Mouse (Mus musculus) bone marrow macrophage, adult 2 months (primary cell): ENCODE data around the gene Fignl2.

Experiments
- CTCF ChIP-seq: IDR thresholded peaks from 2 replicates; pipeline ENCODE4 v1.5.1; 2012; ENCODE audit warnings: low read depth, mild to moderate bottlenecking, low read length, moderate library complexity
- POLR2A ChIP-seq: IDR thresholded peaks from 2 replicates; pipeline ENCODE4 v1.6.1; 2012; ENCODE audit warnings: mild to moderate bottlenecking, low read depth, low read length, borderline replicate concordance

DNA sequence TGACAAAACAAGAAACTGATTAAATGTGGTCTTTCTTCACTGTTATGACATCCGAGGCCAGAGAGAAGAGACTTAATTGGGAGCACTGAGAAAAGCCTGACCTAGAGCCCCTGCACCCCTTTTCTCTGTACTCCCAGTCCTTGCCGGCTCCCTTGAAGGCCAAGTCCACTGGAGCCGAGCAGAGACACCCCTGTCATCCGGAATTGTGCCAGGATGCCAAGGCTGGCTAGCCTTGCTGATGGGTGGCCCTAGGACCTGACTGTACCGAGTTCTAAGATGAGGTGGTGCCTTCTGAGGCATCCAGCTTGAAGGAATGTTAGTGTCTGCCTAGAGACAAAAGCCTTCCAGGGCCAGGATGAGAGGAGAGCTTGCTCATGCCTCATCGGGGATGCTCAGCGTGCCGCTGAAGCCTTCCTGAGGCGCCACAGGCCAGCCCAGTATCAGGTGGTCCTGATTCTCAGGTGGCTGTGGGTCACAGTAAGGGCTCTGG is 1.7 kb upstream of the Fignl2 start:
- no peak for TF ChIP-seq CTCF
- TF ChIP-seq POLR2A: no peak
